Mouse (Mus musculus) embryo, embryonic 9.5 days (tissue): ENCODE measurements around the gene Neurog2.

Experiments
- DNase-seq: peaks from one replicate; pipeline ENCODE4 v3.0.0-alpha.2; 2017; ENCODE audit errors: extremely low spot score

The Neurog2 gene

GRCm38 (mm10) chr3:127633080-127634032 is at the start of gene Neurog2:
Gene Neurog2, plus strand, starts transcription at chr3:127633135.
- peak; percentile 61 for DNase-seq

- DNase-seq = no peak
Observed at GRCm38 (mm10) chr3:127597136-127597535, 35.8 kb upstream of the Neurog2 start.

GRCm38 (mm10) chr3:127608109-127608508 is 24.8 kb upstream of the Neurog2 start:
- no peak for DNase-seq

GRCm38 (mm10) chr3:127625296-127625695 is 7.6 kb upstream of the Neurog2 start:
- peak; percentile 82 for DNase-seq

- no peak for DNase-seq
Observed at GRCm38 (mm10) chr3:127625701-127626399, 7.1 kb upstream of the Neurog2 start.

- no peak for DNase-seq
Observed at GRCm38 (mm10) chr3:127626524-127626923, 6.4 kb upstream of the Neurog2 start.

GRCm38 (mm10) chr3:127627151-127627955 is 5.6 kb upstream of the Neurog2 start:
- DNase-seq = peak; percentile 65

GRCm38 (mm10) chr3:127627956-127628310 is 5.0 kb upstream of the Neurog2 start:
- DNase-seq = no peak

- peak; percentile 68 for DNase-seq
Observed at GRCm38 (mm10) chr3:127628311-127629184, 4.4 kb upstream of the Neurog2 start.

- DNase-seq = no peak
Observed at GRCm38 (mm10) chr3:127630190-127630589, 2.7 kb upstream of the Neurog2 start.

- DNase-seq = no peak
Observed at GRCm38 (mm10) chr3:127630735-127631372, 2.1 kb upstream of the Neurog2 start.

- DNase-seq = no peak
Observed at GRCm38 (mm10) chr3:127631582-127631981, 1.4 kb upstream of the Neurog2 start.

- DNase-seq = peak; percentile 80
Observed at GRCm38 (mm10) chr3:127632531-127632930, 404 bp upstream of the Neurog2 start.

- peak; percentile 85 for DNase-seq
Observed at GRCm38 (mm10) chr3:127634101-127634983, 1.4 kb downstream of the Neurog2 start.

- DNase-seq = no peak
Observed at GRCm38 (mm10) chr3:127634984-127635349, 2.0 kb downstream of the Neurog2 start.

- DNase-seq = peak; percentile 86
Observed at GRCm38 (mm10) chr3:127639875-127640761, 7.2 kb downstream of the Neurog2 start.

- DNase-seq = no peak
Observed at GRCm38 (mm10) chr3:127640762-127641700, 8.1 kb downstream of the Neurog2 start.
